Mouse (Mus musculus): ENCODE results near the gene Gtf2ird2. TPM values are rescaled to one million over a fixed set of nuclear protein-coding genes. Genes with fewer than 3 reads are reported as not detected.
A peak's percentile ranks its signal among the peaks of the same experiment; 100 is the strongest.

The Gtf2ird2 gene
- polyA plus RNA-seq, 1 experiment from 2014 or later: 8.1 TPM

DNA sequence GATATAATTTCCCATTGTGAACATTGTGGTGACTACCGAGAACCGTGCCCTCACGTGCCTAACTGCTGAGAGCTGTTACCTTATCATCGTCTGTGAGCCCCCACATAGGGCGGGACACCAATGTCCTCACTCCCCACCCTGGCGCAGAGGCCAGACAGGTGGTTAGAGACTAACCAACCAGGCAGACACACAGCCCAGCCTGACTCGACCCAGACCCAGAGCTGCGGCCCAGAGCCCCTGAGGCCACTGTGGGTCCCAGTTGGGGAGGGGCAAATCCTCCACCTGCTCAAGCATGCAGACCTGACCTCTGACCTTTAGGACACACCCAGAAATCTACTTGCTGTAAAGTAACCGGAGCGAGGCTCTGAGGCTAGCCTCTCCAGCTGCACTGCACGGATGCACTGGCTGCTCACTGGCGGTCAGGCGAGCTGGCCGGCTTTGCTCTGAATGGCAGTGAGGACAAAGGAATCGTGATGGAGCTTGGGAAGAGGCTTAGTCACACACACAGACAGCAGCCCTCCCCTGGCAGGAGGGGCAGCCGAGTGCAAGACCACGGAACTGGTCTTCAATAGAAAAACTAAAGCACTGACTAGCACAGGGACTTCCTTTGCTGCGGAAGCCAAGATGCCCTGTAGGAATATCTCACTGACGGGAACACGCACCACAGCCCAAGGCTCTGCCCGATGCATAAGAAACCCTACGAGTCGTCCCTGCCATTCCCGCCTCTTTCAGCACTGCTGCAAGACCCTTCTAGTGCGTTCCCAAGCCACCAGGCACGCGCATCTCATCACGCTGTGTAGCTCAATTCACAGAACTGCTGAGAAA lies 54.3 kb downstream of the Gtf2ird2 start:
- Histone ChIP-seq H3K4me2 (replicated peaks) (no peak overlapping the region), H3K36me3 (peaks cover 72% of the 10 kb centered on the region), H3K9ac (no peak overlapping the region), H3K27me3 (replicated peaks) (no peaks in the 10 kb centered on the region), H3K4me1 (replicated peaks) (peaks cover 20% of the 10 kb centered on the region), H3K4me3 (replicated peaks) (no peak overlapping the region), H3K9me3 (no peaks in the 10 kb centered on the region), H3K27ac (no peak overlapping the region)
- ATAC-seq: peak; percentile 20; the same call in 1 of the 2 replicates
- WGBS: 86% methylated on average over 28 of the region's 28 CpGs

DNA sequence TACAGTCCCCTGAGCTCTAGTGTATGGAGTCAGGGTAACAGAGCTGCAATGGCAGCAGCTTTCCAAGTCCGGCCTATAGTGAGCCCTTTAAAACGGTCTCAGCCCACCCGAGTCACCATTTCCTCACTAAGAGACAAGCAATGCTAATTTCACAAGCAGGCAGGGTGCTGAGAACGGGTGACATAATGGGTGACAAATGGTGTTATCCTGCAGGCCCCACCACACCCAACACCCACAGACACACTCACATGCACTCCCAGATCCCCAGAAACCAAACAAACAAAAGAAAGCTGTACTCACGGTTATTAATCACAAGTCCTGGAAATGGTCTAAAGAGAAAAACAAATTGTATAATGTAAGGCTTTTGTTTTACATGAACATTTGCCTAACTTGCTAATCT lies 58.0 kb downstream of the Gtf2ird2 start:
- H3K27ac ChIP-seq: no peak overlapping the region
- 85% methylated on average over 5 of the region's 5 CpGs for WGBS
- no peaks in the 10 kb centered on the region for H3K4me1 ChIP-seq (replicated peaks)
- H3K4me2 ChIP-seq (replicated peaks): no peak overlapping the region
- H3K4me3 ChIP-seq (replicated peaks): no peak overlapping the region
- H3K27me3 ChIP-seq (replicated peaks): no peaks in the 10 kb centered on the region
- H3K9ac ChIP-seq: no peak overlapping the region
- ATAC-seq: no peak
- peaks cover 96% of the 10 kb centered on the region for H3K36me3 ChIP-seq
- no peaks in the 10 kb centered on the region for H3K9me3 ChIP-seq

DNA sequence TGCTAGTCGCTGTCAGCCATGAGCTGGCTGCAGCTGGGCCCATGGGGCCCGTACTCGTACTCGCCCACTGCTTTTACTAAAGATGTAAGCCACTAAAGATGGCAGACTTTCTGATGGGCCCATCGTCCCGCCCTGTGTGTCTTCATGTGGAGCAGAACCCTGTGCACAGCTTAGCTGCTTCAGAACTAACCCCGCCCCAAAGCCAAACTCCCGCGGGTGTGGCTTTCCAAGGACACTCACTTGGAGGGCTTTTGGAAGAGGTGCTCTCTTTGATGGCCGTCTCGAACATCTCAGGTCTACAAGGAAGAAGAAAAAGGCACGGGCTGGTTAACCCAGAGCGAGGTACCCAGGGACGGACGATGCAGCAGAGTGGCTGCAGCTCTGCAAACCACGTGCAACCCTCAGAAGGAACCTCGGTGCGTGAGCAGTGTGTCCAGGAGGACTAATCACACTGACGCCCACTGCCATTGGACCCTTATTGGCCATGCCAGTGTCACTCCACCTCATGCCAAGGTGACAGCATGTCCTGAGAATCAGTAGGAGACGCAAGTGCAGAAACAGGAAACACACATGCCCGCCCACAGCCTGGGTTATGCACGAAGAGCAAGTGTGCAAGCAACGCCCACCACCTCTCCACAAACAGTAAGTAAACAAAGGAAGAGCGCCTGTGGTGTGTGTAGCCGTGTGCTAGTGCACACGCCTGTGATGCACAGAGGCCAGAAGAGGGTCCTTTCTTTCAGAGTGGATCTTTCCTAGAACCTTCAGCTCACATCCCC lies 60.0 kb downstream of the Gtf2ird2 start:
- H3K36me3 ChIP-seq: peaks cover 95% of the 10 kb centered on the region
- H3K4me1 ChIP-seq (replicated peaks): no peaks in the 10 kb centered on the region
- ATAC-seq: no peak
- H3K9me3 ChIP-seq: no peaks in the 10 kb centered on the region
- 86% methylated on average over 26 of the region's 26 CpGs for WGBS
- no peaks in the 10 kb centered on the region for H3K27me3 ChIP-seq (replicated peaks)
- H3K27ac ChIP-seq: no peak overlapping the region
- no peak overlapping the region for H3K4me3 ChIP-seq (replicated peaks)
- no peak overlapping the region for H3K9ac ChIP-seq
- no peak overlapping the region for H3K4me2 ChIP-seq (replicated peaks)

DNA sequence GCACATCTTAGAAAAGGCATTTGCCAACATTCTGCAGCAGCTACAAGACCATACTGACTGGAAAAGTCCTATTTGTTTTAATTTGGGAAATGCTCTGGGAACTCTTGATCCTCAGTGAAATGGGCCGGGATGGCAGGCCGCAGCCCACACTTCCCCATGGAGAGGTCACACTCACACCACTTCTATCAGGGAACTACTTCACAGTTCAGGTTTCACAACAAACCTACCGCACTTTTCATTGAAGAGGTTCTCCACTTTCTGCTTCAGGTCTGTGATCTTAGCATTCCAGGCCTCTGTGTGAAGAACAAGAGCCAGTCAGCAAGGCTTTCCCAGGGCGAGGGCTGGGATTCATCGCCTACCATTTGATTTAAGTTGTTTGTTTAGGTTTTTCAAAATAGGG lies 61.1 kb downstream of the Gtf2ird2 start:
- no peak overlapping the region for H3K9ac ChIP-seq
- H3K4me1 ChIP-seq (replicated peaks): no peaks in the 10 kb centered on the region
- no peaks in the 10 kb centered on the region for H3K27me3 ChIP-seq (replicated peaks)
- H3K4me2 ChIP-seq (replicated peaks): no peak overlapping the region
- peaks cover 95% of the 10 kb centered on the region for H3K36me3 ChIP-seq
- no peak for ATAC-seq
- no peak overlapping the region for H3K4me3 ChIP-seq (replicated peaks)
- no peaks in the 10 kb centered on the region for H3K9me3 ChIP-seq
- 89% methylated on average over 5 of the region's 5 CpGs for WGBS
- H3K27ac ChIP-seq: no peak overlapping the region

DNA sequence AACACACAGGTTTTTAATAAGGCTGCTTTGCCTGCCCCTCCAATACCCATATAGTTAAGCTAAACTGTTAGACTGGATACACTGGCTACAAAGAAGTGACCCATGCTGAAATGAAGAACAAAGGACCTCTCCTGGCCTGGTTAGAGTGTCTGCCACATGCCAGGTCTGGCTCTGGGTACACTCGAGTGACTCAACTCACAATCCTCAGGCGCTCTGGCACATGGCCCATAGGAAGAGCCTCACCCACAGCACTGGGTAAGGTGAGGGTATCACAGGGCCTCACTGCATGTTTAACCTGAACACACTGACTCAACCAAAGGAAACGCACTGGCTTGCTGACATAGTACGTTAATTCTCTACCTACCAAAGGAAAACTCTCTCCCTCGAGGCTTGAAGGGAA lies 62.3 kb downstream of the Gtf2ird2 start:
- no peak overlapping the region for H3K4me3 ChIP-seq (replicated peaks)
- H3K9me3 ChIP-seq: no peaks in the 10 kb centered on the region
- peaks cover 90% of the 10 kb centered on the region for H3K36me3 ChIP-seq
- no peak overlapping the region for H3K27ac ChIP-seq
- 87% methylated on average over 5 of the region's 5 CpGs for WGBS
- ATAC-seq: no peak
- H3K9ac ChIP-seq: no peak overlapping the region
- H3K4me2 ChIP-seq (replicated peaks): no peak overlapping the region
- H3K4me1 ChIP-seq (replicated peaks): no peaks in the 10 kb centered on the region
- H3K27me3 ChIP-seq (replicated peaks): no peaks in the 10 kb centered on the region

DNA sequence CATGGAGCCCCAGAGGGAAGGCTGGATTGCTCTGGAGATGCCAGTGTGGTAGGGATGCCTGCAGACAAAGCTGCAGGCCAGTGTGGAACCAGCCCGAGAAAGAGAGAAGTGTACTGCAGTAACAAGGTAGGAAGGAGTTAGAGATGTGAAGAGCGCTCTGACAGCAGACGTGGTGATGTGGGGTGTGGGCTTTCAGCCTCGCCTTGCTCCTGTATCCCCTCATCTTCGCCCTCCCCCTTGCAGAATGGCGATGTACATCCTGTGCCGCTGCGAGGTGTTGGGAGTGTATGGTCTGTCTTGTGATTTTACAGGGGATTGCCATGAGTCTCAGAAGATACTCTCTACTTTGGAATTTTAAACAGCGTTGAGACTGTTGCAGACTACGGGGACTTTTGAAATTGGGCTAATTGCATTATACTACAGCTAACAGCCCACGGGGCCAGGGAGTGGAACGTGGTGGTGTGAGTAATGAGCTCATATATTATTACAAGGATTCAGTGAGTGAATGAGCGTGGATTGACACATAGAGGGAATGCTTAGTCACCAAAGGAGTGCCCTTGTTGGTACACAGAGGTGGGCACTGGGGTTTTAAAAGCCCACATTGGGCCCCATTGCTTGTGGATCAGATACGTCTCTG lies 64.9 kb downstream of the Gtf2ird2 start:
- no peaks in the 10 kb centered on the region for H3K9me3 ChIP-seq
- WGBS: 91% methylated on average over 14 of the region's 14 CpGs
- no peak overlapping the region for H3K27ac ChIP-seq

DNA sequence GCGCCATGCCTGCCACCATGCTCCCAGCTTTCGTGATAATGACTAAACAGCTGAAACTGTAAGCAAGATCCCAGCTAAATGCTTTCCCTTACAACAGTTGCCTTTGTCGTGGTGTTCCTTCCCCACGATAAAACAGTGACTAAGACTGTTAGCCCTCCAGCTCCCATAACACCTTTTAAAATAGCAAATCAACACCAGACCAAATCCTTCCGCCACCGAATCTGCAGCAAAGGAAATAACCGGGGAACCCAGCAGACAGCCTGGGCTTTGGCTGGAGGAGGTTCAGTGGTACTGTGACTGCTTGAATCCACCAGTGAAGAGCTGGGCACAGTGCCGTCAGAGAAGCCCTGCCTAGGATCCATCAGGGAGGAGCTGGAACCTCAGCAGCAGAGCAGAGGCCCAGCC lies 65.4 kb downstream of the Gtf2ird2 start:
- H3K27me3 ChIP-seq (replicated peaks): no peaks in the 10 kb centered on the region
- WGBS: 93% methylated on average over 8 of the region's 8 CpGs
- H3K4me2 ChIP-seq (replicated peaks): no peak overlapping the region
- H3K9ac ChIP-seq: no peak overlapping the region
- no peaks in the 10 kb centered on the region for H3K9me3 ChIP-seq
- no peak overlapping the region for H3K27ac ChIP-seq
- peaks cover 87% of the 10 kb centered on the region for H3K36me3 ChIP-seq
- H3K4me1 ChIP-seq (replicated peaks): no peaks in the 10 kb centered on the region
- no peak for ATAC-seq
- no peak overlapping the region for H3K4me3 ChIP-seq (replicated peaks)

More for the DNA sequence above, 64.9 kb downstream of the Gtf2ird2 start:
- no peaks in the 10 kb centered on the region for H3K4me1 ChIP-seq (replicated peaks)
- no peak for ATAC-seq
- H3K36me3 ChIP-seq: peaks cover 90% of the 10 kb centered on the region
- H3K4me2 ChIP-seq (replicated peaks): no peak overlapping the region
- H3K4me3 ChIP-seq (replicated peaks): no peak overlapping the region
- no peak overlapping the region for H3K9ac ChIP-seq
- no peaks in the 10 kb centered on the region for H3K27me3 ChIP-seq (replicated peaks)

DNA sequence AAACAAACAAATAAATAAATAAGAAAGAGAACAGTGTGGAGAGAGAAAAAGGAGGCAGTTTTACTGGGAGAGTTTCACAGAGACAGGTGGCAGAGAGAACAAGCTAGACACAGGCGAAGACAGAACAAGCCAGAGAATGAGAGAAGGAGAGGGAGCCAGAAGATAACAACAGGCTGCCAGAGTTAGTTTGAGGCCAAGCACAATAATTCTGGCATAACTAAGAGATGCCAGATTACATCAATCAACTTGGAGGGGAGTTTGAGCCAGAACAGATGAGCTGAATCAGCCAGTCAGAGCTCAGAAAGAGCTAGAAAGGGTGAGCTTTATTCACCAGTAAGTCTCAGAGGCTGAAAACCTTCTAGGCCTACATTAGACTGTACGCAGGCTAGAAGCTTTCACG lies 66.8 kb downstream of the Gtf2ird2 start:
- no peak for ATAC-seq
- H3K27ac ChIP-seq: no peak overlapping the region
- peaks cover 86% of the 10 kb centered on the region for H3K36me3 ChIP-seq
- H3K9ac ChIP-seq: no peak overlapping the region
- H3K4me1 ChIP-seq (replicated peaks): no peaks in the 10 kb centered on the region
- no peaks in the 10 kb centered on the region for H3K9me3 ChIP-seq
- no peak overlapping the region for H3K4me3 ChIP-seq (replicated peaks)
- H3K4me2 ChIP-seq (replicated peaks): no peak overlapping the region
- WGBS: 91% methylated on average over 3 of the region's 3 CpGs
- no peaks in the 10 kb centered on the region for H3K27me3 ChIP-seq (replicated peaks)

DNA sequence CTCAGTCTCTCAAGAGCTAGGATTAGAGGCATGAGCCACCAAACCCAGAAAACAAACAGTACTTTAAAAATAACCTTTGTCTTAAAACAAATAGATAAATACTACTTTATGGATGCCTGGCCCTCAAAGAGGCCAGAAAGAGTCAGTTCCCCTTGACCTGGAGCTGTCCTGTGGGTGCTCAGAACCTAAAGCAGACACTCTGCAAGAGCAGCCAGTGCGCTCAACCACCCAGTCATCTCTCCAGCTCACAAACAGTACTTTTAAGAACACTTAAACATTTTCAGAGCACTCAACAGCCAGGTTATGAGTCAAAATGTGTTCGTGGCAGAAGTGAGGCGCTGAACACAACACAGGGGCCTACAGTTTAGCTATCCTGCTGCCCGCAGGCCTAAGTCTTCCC lies 67.3 kb downstream of the Gtf2ird2 start:
- WGBS: 98% methylated on average over 4 of the region's 4 CpGs
- H3K27me3 ChIP-seq (replicated peaks): no peaks in the 10 kb centered on the region
- no peak overlapping the region for H3K27ac ChIP-seq
- H3K36me3 ChIP-seq: peaks cover 83% of the 10 kb centered on the region
- H3K4me1 ChIP-seq (replicated peaks): no peaks in the 10 kb centered on the region
- no peak overlapping the region for H3K4me3 ChIP-seq (replicated peaks)
- H3K9ac ChIP-seq: no peak overlapping the region
- no peak for ATAC-seq
- H3K4me2 ChIP-seq (replicated peaks): no peak overlapping the region
- H3K9me3 ChIP-seq: no peaks in the 10 kb centered on the region

DNA sequence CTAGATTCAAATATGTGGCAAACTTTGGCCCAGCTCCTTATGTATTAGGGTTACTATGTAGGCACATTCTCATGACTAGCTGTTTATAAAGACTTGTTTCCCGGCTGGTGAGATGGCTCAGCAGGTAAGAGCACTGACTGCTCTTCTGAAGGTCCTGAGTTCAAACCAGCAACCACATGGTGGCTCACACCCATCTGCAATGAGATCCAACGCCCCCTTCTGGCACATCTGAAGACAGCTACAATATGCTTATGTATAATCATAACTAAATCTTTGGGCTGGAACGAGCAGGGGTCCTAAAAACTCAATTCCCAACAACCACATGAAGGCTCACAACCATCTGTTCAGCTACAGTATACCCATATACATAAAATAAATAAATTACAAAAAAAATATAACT lies 70.0 kb downstream of the Gtf2ird2 start:
- Histone ChIP-seq H3K4me2 (replicated peaks) (no peak overlapping the region), H3K4me1 (replicated peaks) (no peaks in the 10 kb centered on the region), H3K36me3 (peaks cover 78% of the 10 kb centered on the region), H3K27ac (no peak overlapping the region), H3K9ac (no peak overlapping the region), H3K27me3 (replicated peaks) (no peaks in the 10 kb centered on the region), H3K9me3 (no peaks in the 10 kb centered on the region), H3K4me3 (replicated peaks) (no peak overlapping the region)
- ATAC-seq: no peak
- WGBS: 72% methylated on average over 3 of the region's 3 CpGs

DNA sequence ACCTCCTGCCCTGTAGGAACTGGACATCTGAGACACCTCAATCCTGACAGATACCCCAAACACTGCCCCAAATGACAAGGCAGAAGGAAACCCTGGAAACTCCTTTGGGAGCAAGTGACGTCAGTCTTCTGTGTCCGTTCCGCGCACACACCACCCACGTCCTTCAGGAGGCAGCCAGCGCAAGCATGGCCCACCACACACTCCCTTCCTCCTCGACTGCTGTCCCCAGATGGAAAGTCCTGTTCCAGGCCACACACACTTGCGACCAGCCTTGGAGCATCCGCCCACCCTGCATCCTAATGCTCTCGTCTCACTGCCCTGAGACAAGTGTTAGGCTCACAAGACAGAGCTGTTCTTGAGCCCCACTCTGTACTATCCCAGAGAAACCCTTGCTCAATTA lies 71.5 kb downstream of the Gtf2ird2 start:
- H3K4me1 ChIP-seq (replicated peaks): no peaks in the 10 kb centered on the region
- H3K4me3 ChIP-seq (replicated peaks): no peak overlapping the region
- no peaks in the 10 kb centered on the region for H3K27me3 ChIP-seq (replicated peaks)
- 93% methylated on average over 10 of the region's 10 CpGs for WGBS
- H3K27ac ChIP-seq: no peak overlapping the region
- no peaks in the 10 kb centered on the region for H3K9me3 ChIP-seq
- ATAC-seq: no peak
- no peak overlapping the region for H3K4me2 ChIP-seq (replicated peaks)
- H3K36me3 ChIP-seq: peaks cover 74% of the 10 kb centered on the region
- H3K9ac ChIP-seq: no peak overlapping the region

DNA sequence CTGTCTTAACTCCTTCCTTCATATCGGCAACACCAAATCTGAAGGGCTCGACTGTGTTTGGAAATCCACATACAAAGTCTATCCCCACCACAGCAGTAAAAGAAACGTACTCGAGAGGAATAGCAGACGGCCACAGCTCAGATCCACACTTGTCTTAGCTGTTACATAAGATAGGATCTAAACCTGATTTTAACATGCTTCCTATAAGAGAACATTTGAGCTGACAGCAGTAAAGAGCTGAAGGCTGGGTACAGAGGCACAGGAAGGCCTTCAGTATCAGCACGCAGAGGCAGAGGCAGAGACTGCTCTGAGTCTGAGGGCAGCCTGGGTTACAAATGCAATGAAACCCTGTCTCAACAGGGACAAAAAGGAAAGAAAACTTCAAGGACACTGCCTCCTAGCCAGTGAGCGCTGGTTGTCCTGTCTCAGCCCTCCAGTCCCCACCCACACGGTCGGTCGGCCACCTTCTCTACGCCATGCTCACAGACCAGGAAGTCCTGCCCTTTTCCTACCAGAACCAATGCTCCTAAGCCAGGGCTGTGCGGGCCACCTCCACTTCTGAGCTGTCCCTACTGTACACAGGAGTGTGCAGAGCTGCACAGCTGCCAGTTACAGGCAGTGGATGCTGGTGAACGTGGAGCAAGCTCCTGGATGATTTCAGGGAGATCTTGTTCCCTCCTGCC lies 73.7 kb downstream of the Gtf2ird2 start:
- no peaks in the 10 kb centered on the region for H3K27me3 ChIP-seq (replicated peaks)
- no peak overlapping the region for H3K9ac ChIP-seq
- no peak overlapping the region for H3K27ac ChIP-seq
- no peak for ATAC-seq
- WGBS: 89% methylated on average over 13 of the region's 13 CpGs
- no peak overlapping the region for H3K4me3 ChIP-seq (replicated peaks)
- H3K4me1 ChIP-seq (replicated peaks): no peaks in the 10 kb centered on the region
- no peaks in the 10 kb centered on the region for H3K9me3 ChIP-seq
- H3K4me2 ChIP-seq (replicated peaks): no peak overlapping the region
- peaks cover 72% of the 10 kb centered on the region for H3K36me3 ChIP-seq
